ENCODE assay signal across 11 mouse cellular contexts in genomic region chr19:6503926-6504655, GRCm38 (mm10). TPM values are rescaled to one million over a fixed set of nuclear protein-coding genes. Genes with fewer than 3 reads are reported as not detected.
DNase-seq lines count a peak whose midpoint lies in the region; ATAC-seq and TF ChIP-seq lines count a peak whose summit lies in the region.
"Had no signal": no experiment of that assay in that cellular context is flagged by ENCODE, and none has a peak within 500 bp of the region (broad histone marks: within the 10 kb centered on the region; RNA-seq: fewer than 3 reads in every experiment).

No protein-coding gene starts in this region.

- intact Hi-C loops in left cerebral cortex, postnatal 25 days (cut with DNase I): loop anchor here (5.0 kb wide), 1 partner anchor 428 kb away; the partner anchor contains the start of gene Kcnk4

- TF ChIP-seq POLR2A in MEL (IDR thresholded peaks at IDR 0.05; ENCODE audit: control insufficient read depth in 1 of 2, insufficient read depth in 1 of 2, low read depth in 1 of 2, low read length in 2 of 2, poor library complexity in 1 of 2): no peak

- 29% methylated on average over 16 of the region's 16 CpGs for WGBS in intestine, embryonic 15.5 days
- WGBS in intestine, embryonic 16.5 days: 23% methylated on average over 14 of the region's 16 CpGs

- TF ChIP-seq CTCF in MEL (IDR thresholded peaks at IDR 0.05 in 2 of 3, conservative IDR thresholded peaks at IDR 0.05 in 1 of 3; ENCODE audit: control insufficient read depth in 1 of 3, insufficient read depth in 1 of 3, low read depth in 2 of 3, low read length in 3 of 3, poor library complexity in 1 of 3, severe bottlenecking in 1 of 3): no peak

- TF ChIP-seq RAD21 in MEL (IDR thresholded peaks at IDR 0.05; ENCODE audit: low read depth, low read length): no peak

- no peak overlapping the region for H3K4me2 ChIP-seq in intestine, embryonic 15.5 days (replicated peaks)
- H3K4me2 ChIP-seq in intestine, embryonic 16.5 days (ENCODE audit: low read depth, low read length): no peak overlapping the region

- no peak overlapping the region for H3K4me3 ChIP-seq in intestine, embryonic 15.5 days (replicated peaks)
- H3K4me3 ChIP-seq in intestine, embryonic 16.5 days (ENCODE audit: low read length): no peak overlapping the region
- no peak overlapping the region for H3K4me3 ChIP-seq in MEL (ENCODE audit: control insufficient read depth in 1 of 2, insufficient read depth in 1 of 2, low read depth in 2 of 2, low read length in 2 of 2)

- H3K36me3 ChIP-seq in intestine, embryonic 15.5 days: no peaks in the 10 kb centered on the region
- no peaks in the 10 kb centered on the region for H3K36me3 ChIP-seq in intestine, embryonic 16.5 days (ENCODE audit: control insufficient read depth, insufficient read depth, low read length)
- no peaks in the 10 kb centered on the region for H3K36me3 ChIP-seq in MEL (ENCODE audit: control insufficient read depth in 1 of 2, insufficient read depth in 2 of 2, low read length in 2 of 2)

- peak; percentile 38 for DNase-seq in MEL (ENCODE audit: low read depth, low spot score)
- DNase-seq in cerebellum, adult 9-11 months: peak; percentile 79
- peak; percentile 67 to 87 for DNase-seq in left cerebral cortex, postnatal 25 days (ENCODE audit: low spot score in 2 of 2)
- no peak for DNase-seq in gastrocnemius, adult 18-20 months (ENCODE audit: low spot score)
- DNase-seq in embryo, embryonic 10 days (ENCODE audit: low spot score): no peak
- DNase-seq in heart, adult 9 months (ENCODE audit: low spot score in 2 of 2): no peak

- H3K9me3 ChIP-seq in intestine, embryonic 15.5 days: no peaks in the 10 kb centered on the region
- no peaks in the 10 kb centered on the region for H3K9me3 ChIP-seq in intestine, embryonic 16.5 days (ENCODE audit: control insufficient read depth, low read length)
- no peaks in the 10 kb centered on the region for H3K9me3 ChIP-seq in MEL (replicated peaks; ENCODE audit: insufficient read depth, low read length)

- no peaks in the 10 kb centered on the region for H3K79me2 ChIP-seq in MEL (ENCODE audit: control insufficient read depth, insufficient read depth, low read length, poor library complexity)

- no peak for TF ChIP-seq EP300 in MEL (IDR thresholded peaks at IDR 0.05; ENCODE audit: low read depth in 1 of 2, low read length in 2 of 2)

- no peak overlapping the region for H3K27ac ChIP-seq in intestine, embryonic 15.5 days
- no peak overlapping the region for H3K27ac ChIP-seq in intestine, embryonic 16.5 days (ENCODE audit: low read length)
- H3K27ac ChIP-seq in MEL (ENCODE audit: control insufficient read depth, low read depth, low read length): no peak overlapping the region

- no peak overlapping the region for H3K9ac ChIP-seq in intestine, embryonic 15.5 days
- H3K9ac ChIP-seq in intestine, embryonic 16.5 days (ENCODE audit: low read depth, low read length): no peak overlapping the region
- H3K9ac ChIP-seq in MEL (ENCODE audit: control insufficient read depth, low read depth, low read length, poor library complexity, severe bottlenecking): no peak overlapping the region

- H3K4me1 ChIP-seq in intestine, embryonic 15.5 days (replicated peaks): peaks cover 24% of the 10 kb centered on the region
- H3K4me1 ChIP-seq in intestine, embryonic 16.5 days (ENCODE audit: control insufficient read depth, insufficient read depth, low read length): peaks cover 19% of the 10 kb centered on the region
- no peaks in the 10 kb centered on the region; a peak in 1 of 4 replicates for H3K4me1 ChIP-seq in MEL (ENCODE audit: control insufficient read depth in 1 of 2, insufficient read depth in 2 of 2, low read length in 2 of 2)

- ATAC-seq in intestine, embryonic 15.5 days: 0 out of 2 replicates have a peak, but pooled peaks have one; percentile 48
- ATAC-seq in intestine, embryonic 16.5 days: no peak

- peaks cover 75% of the 10 kb centered on the region for H3K27me3 ChIP-seq in intestine, embryonic 15.5 days (replicated peaks)
- H3K27me3 ChIP-seq in intestine, embryonic 16.5 days (replicated peaks; ENCODE audit: control insufficient read depth, insufficient read depth, low read length): peaks cover 68% of the 10 kb centered on the region
- H3K27me3 ChIP-seq in MEL (ENCODE audit: control insufficient read depth in 1 of 2, insufficient read depth in 2 of 2, low read length in 2 of 2): no peaks in the 10 kb centered on the region

TF ChIP-seq in MEL, 35 proteins besides CTCF, POLR2A, EP300 and RAD21:
- TF ChIP-seq E2F4 (IDR thresholded peaks at IDR 0.05; ENCODE audit: borderline replicate concordance, low read depth, low read length): peak; percentile 61; the same call in 1 of the 2 replicates
- no peak for TF ChIP-seq TBP (IDR thresholded peaks at IDR 0.05; ENCODE audit: low read depth, low read length)
TF ChIP-seq in MEL: peak in this region for 1.

RNA-seq across cellular contexts. Expression of gene Slc22a12, which starts 38.7 kb away (rescaled TPM):
- 0.13 TPM in 1 of 2 replicates, not detected in the other for polyA plus RNA-seq in intestine, embryonic 15.5 days (2015; fragmentation: Nextera tagmentation; extraction: Ambion mirVana)
- not detected in 2 replicates for polyA plus RNA-seq in intestine, embryonic 16.5 days (2015; fragmentation: Nextera tagmentation; extraction: Ambion mirVana)
- total RNA-seq in MEL (2012; rRNA removed): not detected in 2 replicates
- polyA plus RNA-seq in MEL (2012; ENCODE audit: insufficient read depth in 1 of 2, insufficient read length in 2 of 2, low read depth in 1 of 2, low replicate concordance in 2 of 2, missing spikeins in 1 of 2): not detected
- under 1 TPM; 0.18 to 0.21 TPM for total RNA-seq in left cerebral cortex, postnatal 25 days (2021)
- under 1 TPM in 1 of 2 experiments, not detected in 1; 0.11 TPM for total RNA-seq in gastrocnemius, adult 18-20 months (2021)
- total RNA-seq: ES-E14 had no signal
- polyA plus RNA-seq: limb, embryonic 11.5 days; small intestine, adult 2 months had no signal

Comparison
In these comparisons a context has a peak if more than half of its experiments do, and no peak if none do; other contexts are left out.
1. DNase-seq: peak in MEL (single experiment), cerebellum, adult 9-11 months (single experiment) and left cerebral cortex, postnatal 25 days (2 of 2); none in gastrocnemius, adult 18-20 months (single experiment), embryo, embryonic 10 days (single experiment) and heart, adult 9 months (0 of 2).